Mouse (Mus musculus) megakaryocyte, embryonic 14.5 days (primary cell): ENCODE results near the gene Mrps18b.

Source experiments
- FLI1 ChIP-seq: IDR thresholded peaks from 2 replicates; pipeline ENCODE4 v1.6.1; 2012; ENCODE audit warnings: low read length, inconsistent platforms, mixed read lengths
- GATA1 ChIP-seq: IDR thresholded peaks from 3 replicates; pipeline ENCODE4 v1.6.1; 2012; ENCODE audit warnings: mixed read lengths, low read length, inconsistent platforms, borderline replicate concordance

DNA sequence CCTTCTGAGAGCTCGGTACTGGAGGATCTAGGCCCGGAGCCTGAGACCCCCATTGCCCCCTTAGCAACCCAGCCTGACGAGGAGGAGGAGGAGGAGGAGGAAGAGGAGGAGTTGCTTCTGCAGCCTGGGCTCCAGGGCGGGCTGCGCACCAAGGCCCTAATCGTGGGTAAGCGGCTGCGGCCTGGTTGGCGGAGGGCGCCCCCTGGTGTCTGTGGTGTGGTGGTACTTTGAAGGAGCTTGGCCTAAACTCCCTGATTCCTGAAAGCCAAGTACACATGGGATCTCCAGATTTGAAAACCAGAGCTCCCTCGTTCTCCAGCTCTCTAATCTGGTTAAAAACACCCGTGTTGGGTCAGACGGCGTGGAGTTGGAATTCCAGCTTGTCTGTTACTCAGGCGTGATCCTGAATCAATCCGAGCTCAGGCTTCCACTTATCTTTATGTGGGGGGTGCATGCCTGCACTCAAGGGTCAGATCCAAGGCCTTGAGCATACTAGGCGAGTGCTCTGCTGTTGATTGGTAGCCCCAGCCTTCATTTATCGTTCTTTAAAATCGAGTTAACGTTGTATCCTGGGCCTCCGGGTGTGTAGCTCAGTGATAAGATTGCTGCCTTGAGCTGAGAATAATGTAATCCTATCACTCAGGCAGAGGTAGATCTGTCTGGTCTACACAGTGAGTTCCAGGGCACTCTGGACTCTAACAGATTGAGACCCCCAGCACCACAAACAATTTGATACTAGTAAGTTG, 42.2 kb downstream of the Mrps18b start:
- TF ChIP-seq GATA1 (no peak), FLI1 (no peak)
